Mouse (Mus musculus) hindbrain, embryonic 15.5 days (tissue): ENCODE measurements around the gene Aifm2. TPM values are rescaled to one million over a fixed set of nuclear protein-coding genes. Genes with fewer than 3 reads are reported as not detected.

Experiments used
- ATAC-seq: fragments of 200-750 bp; cut with Nextera tagmentation; 2 replicates; pipeline ENCODE4 v1.8.0; 2017; ENCODE audit warnings: low read depth, moderate number of reproducible peaks, moderate TSS enrichment; ENCODE audit not compliant: low FRiP score
- H3K27ac ChIP-seq: fragments of 300-500 bp; sonication (generic); replicated peaks from 2 replicates; pipeline ENCODE4 v1.5.1; 2015; ENCODE audit warnings: mild to moderate bottlenecking, inconsistent platforms
- H3K27me3 ChIP-seq: fragments of 300-500 bp; sonication (generic); 2 replicates; pipeline ENCODE4 v1.6.1; 2015; ENCODE audit warnings: control low read depth, inconsistent platforms
- H3K36me3 ChIP-seq: fragments of 300-500 bp; sonication (generic); 2 replicates; pipeline ENCODE4 v1.6.1; 2015; ENCODE audit warnings: control low read depth, inconsistent platforms
- H3K4me1 ChIP-seq: fragments of 300-500 bp; sonication (generic); replicated peaks from 2 replicates; pipeline ENCODE4 v1.6.1; 2015; ENCODE audit warnings: control low read depth, inconsistent platforms
- H3K4me2 ChIP-seq: fragments of 300-500 bp; sonication (generic); 2 replicates; pipeline ENCODE4 v1.6.1; 2015; ENCODE audit warnings: moderate library complexity, mild to moderate bottlenecking, inconsistent platforms
- H3K4me3 ChIP-seq: fragments of 300-500 bp; sonication (generic); 2 replicates; pipeline ENCODE4 v1.5.1; 2015; ENCODE audit warnings: mild to moderate bottlenecking, inconsistent platforms
- H3K9ac ChIP-seq: fragments of 300-500 bp; sonication (generic); 2 replicates; pipeline ENCODE4 v1.6.1; 2015; ENCODE audit warnings: inconsistent platforms
- H3K9me3 ChIP-seq: fragments of 300-500 bp; sonication (generic); 2 replicates; pipeline ENCODE4 v1.6.1; 2016; ENCODE audit warnings: control low read depth, inconsistent platforms
- WGBS: fragments of 180-500 bp; shearing (Covaris S2); methylation state at CpG from one replicate; pipeline ENCODE4 v1.1.7; 2015; 5-methylcytosine and 5-hydroxymethylcytosine counted together
- polyA plus RNA-seq: library from polyadenylated mRNA; unstranded; fragments of >200 nt; fragmentation: Nextera tagmentation; extraction: Ambion mirVana; gene quantifications from 2 replicates; pipeline ENCODE4 v1.2.1, GENCODE M21; 2015

Aifm2 gene
- polyA plus RNA-seq, 1 experiment from 2014 or later = 14.2 TPM

- H3K9me3 ChIP-seq = no peaks in the 10 kb centered on the region
- no peak overlapping the region for H3K9ac ChIP-seq
- ATAC-seq = no peak
- no peaks in the 10 kb centered on the region for H3K27me3 ChIP-seq
- H3K4me2 ChIP-seq = no peak overlapping the region
- no peaks in the 10 kb centered on the region for H3K36me3 ChIP-seq
- H3K4me3 ChIP-seq = no peak overlapping the region
- WGBS = 83% methylated on average over 7 of the region's 7 CpGs
- H3K4me1 ChIP-seq = peaks cover 6% of the 10 kb centered on the region; the same call in 1 of the 2 replicates
- no peak overlapping the region for H3K27ac ChIP-seq
Measured at GRCm38 (mm10) chr10:61720331-61720730, 5.3 kb downstream of the Aifm2 start.

GRCm38 (mm10) chr10:61722215-61722614, 7.2 kb downstream of the Aifm2 start:
- H3K4me2 ChIP-seq = no peak overlapping the region
- 88% methylated on average over 3 of the region's 3 CpGs for WGBS
- no peak overlapping the region for H3K9ac ChIP-seq
- H3K4me3 ChIP-seq = no peak overlapping the region
- no peaks in the 10 kb centered on the region for H3K9me3 ChIP-seq
- ATAC-seq = no peak
- H3K4me1 ChIP-seq = no peaks in the 10 kb centered on the region
- no peak overlapping the region for H3K27ac ChIP-seq
- no peaks in the 10 kb centered on the region for H3K27me3 ChIP-seq
- H3K36me3 ChIP-seq = no peaks in the 10 kb centered on the region

- whole genome bisulfite sequencing = 73% methylated on average over 6 of the region's 6 CpGs
- H3K9me3 ChIP-seq = no peaks in the 10 kb centered on the region
Measured at GRCm38 (mm10) chr10:61723271-61723670, 8.2 kb downstream of the Aifm2 start.

GRCm38 (mm10) chr10:61729181-61729580, 14.1 kb downstream of the Aifm2 start:
- no peaks in the 10 kb centered on the region for H3K36me3 ChIP-seq
- no peaks in the 10 kb centered on the region for H3K4me1 ChIP-seq
- H3K9ac ChIP-seq = no peak overlapping the region
- 64% methylated on average over 11 of the region's 11 CpGs for WGBS
- no peak overlapping the region for H3K4me2 ChIP-seq
- no peaks in the 10 kb centered on the region for H3K9me3 ChIP-seq
- no peak; the same call in 1 of the 2 replicates for ATAC-seq
- H3K4me3 ChIP-seq = no peak overlapping the region
- H3K27ac ChIP-seq = no peak overlapping the region
- no peaks in the 10 kb centered on the region for H3K27me3 ChIP-seq

More at GRCm38 (mm10) chr10:61723271-61723670, 8.2 kb downstream of the Aifm2 start:
- Histone ChIP-seq H3K9ac (no peak overlapping the region), H3K4me2 (no peak overlapping the region), H3K27ac (no peak overlapping the region), H3K4me3 (no peak overlapping the region), H3K27me3 (no peaks in the 10 kb centered on the region), H3K4me1 (no peaks in the 10 kb centered on the region), H3K36me3 (no peaks in the 10 kb centered on the region)
- ATAC-seq = no peak

GRCm38 (mm10) chr10:61730171-61730570, 15.1 kb downstream of the Aifm2 start:
- WGBS = 97% methylated on average over 6 of the region's 6 CpGs
- no peak overlapping the region for H3K27ac ChIP-seq
- H3K9me3 ChIP-seq = no peaks in the 10 kb centered on the region
- no peak overlapping the region for H3K9ac ChIP-seq
- no peaks in the 10 kb centered on the region for H3K4me1 ChIP-seq
- H3K4me3 ChIP-seq = no peak overlapping the region
- ATAC-seq = no peak
- no peaks in the 10 kb centered on the region for H3K27me3 ChIP-seq
- H3K4me2 ChIP-seq = no peak overlapping the region
- H3K36me3 ChIP-seq = no peaks in the 10 kb centered on the region

GRCm38 (mm10) chr10:61734377-61734776, 19.3 kb downstream of the Aifm2 start:
- H3K4me3 ChIP-seq = no peak overlapping the region
- no peak overlapping the region for H3K4me2 ChIP-seq
- no peaks in the 10 kb centered on the region for H3K9me3 ChIP-seq
- WGBS = 43% methylated on average over 3 of the region's 3 CpGs
- no peak for ATAC-seq
- no peak overlapping the region for H3K27ac ChIP-seq
- H3K9ac ChIP-seq = no peak overlapping the region
- H3K36me3 ChIP-seq = peaks cover 20% of the 10 kb centered on the region
- no peaks in the 10 kb centered on the region for H3K4me1 ChIP-seq
- H3K27me3 ChIP-seq = no peaks in the 10 kb centered on the region

GRCm38 (mm10) chr10:61736671-61737078, 21.6 kb downstream of the Aifm2 start:
- peaks cover 42% of the 10 kb centered on the region for H3K36me3 ChIP-seq
- 73% methylated on average over 10 of the region's 10 CpGs for WGBS
- no peaks in the 10 kb centered on the region for H3K9me3 ChIP-seq
- H3K9ac ChIP-seq = no peak overlapping the region
- H3K27ac ChIP-seq = peak overlapping the region; percentile 42; the same call in 1 of the 2 replicates
- H3K4me3 ChIP-seq = no peak overlapping the region
- H3K4me1 ChIP-seq = no peaks in the 10 kb centered on the region
- no peak overlapping the region for H3K4me2 ChIP-seq
- peak; percentile 40; the same call in 1 of the 2 replicates for ATAC-seq
- H3K27me3 ChIP-seq = no peaks in the 10 kb centered on the region

GRCm38 (mm10) chr10:61737537-61737936, 22.5 kb downstream of the Aifm2 start:
- H3K27ac ChIP-seq = no peak overlapping the region
- no peaks in the 10 kb centered on the region for H3K27me3 ChIP-seq
- H3K4me3 ChIP-seq = no peak overlapping the region
- no peak overlapping the region for H3K4me2 ChIP-seq
- WGBS = 90% methylated on average over 1 of the region's 1 CpGs
- H3K4me1 ChIP-seq = no peaks in the 10 kb centered on the region
- peaks cover 50% of the 10 kb centered on the region for H3K36me3 ChIP-seq
- H3K9ac ChIP-seq = no peak overlapping the region
- no peak for ATAC-seq
- no peaks in the 10 kb centered on the region for H3K9me3 ChIP-seq

GRCm38 (mm10) chr10:61738126-61738525, 23.1 kb downstream of the Aifm2 start:
- ATAC-seq = no peak
- H3K36me3 ChIP-seq = peaks cover 56% of the 10 kb centered on the region
- H3K4me3 ChIP-seq = no peak overlapping the region

GRCm38 (mm10) chr10:61741306-61741705, 26.2 kb downstream of the Aifm2 start:
- H3K36me3 ChIP-seq = peaks cover 87% of the 10 kb centered on the region
- no peak overlapping the region for H3K9ac ChIP-seq
- no peak for ATAC-seq
- no peaks in the 10 kb centered on the region for H3K9me3 ChIP-seq
- no peak overlapping the region for H3K4me2 ChIP-seq
- no peaks in the 10 kb centered on the region for H3K4me1 ChIP-seq
- 75% methylated on average over 1 of the region's 1 CpGs for WGBS
- no peak overlapping the region for H3K27ac ChIP-seq
- no peak overlapping the region for H3K4me3 ChIP-seq
- no peaks in the 10 kb centered on the region for H3K27me3 ChIP-seq

More at GRCm38 (mm10) chr10:61738126-61738525, 23.1 kb downstream of the Aifm2 start:
- no peaks in the 10 kb centered on the region for H3K4me1 ChIP-seq
- no peaks in the 10 kb centered on the region for H3K27me3 ChIP-seq
- no peaks in the 10 kb centered on the region for H3K9me3 ChIP-seq
- H3K4me2 ChIP-seq = no peak overlapping the region
- WGBS = 90% methylated on average over 4 of the region's 4 CpGs
- no peak overlapping the region for H3K27ac ChIP-seq
- H3K9ac ChIP-seq = no peak overlapping the region

- Histone ChIP-seq H3K27ac (no peak overlapping the region), H3K9ac (no peak overlapping the region), H3K36me3 (peaks cover 93% of the 10 kb centered on the region), H3K4me2 (no peak overlapping the region), H3K4me3 (no peak overlapping the region), H3K27me3 (no peaks in the 10 kb centered on the region), H3K9me3 (no peaks in the 10 kb centered on the region), H3K4me1 (no peaks in the 10 kb centered on the region)
- WGBS = 87% methylated on average over 4 of the region's 4 CpGs
- no peak for ATAC-seq
Measured at GRCm38 (mm10) chr10:61741873-61742272, 26.8 kb downstream of the Aifm2 start.

- Histone ChIP-seq H3K4me1 (no peaks in the 10 kb centered on the region), H3K27ac (no peak overlapping the region), H3K9me3 (no peaks in the 10 kb centered on the region), H3K9ac (no peak overlapping the region), H3K36me3 (peaks cover 95% of the 10 kb centered on the region), H3K27me3 (no peaks in the 10 kb centered on the region), H3K4me2 (no peak overlapping the region), H3K4me3 (no peak overlapping the region)
- no peak for ATAC-seq
- 96% methylated on average over 8 of the region's 8 CpGs for WGBS
Measured at GRCm38 (mm10) chr10:61742336-61742735, 27.3 kb downstream of the Aifm2 start.

- no peak for ATAC-seq
- H3K36me3 ChIP-seq = peaks cover 95% of the 10 kb centered on the region
- no peaks in the 10 kb centered on the region for H3K27me3 ChIP-seq
- H3K9me3 ChIP-seq = no peaks in the 10 kb centered on the region
- no peak overlapping the region for H3K27ac ChIP-seq
- 89% methylated on average over 4 of the region's 4 CpGs for WGBS
- no peak overlapping the region for H3K4me3 ChIP-seq
- H3K9ac ChIP-seq = no peak overlapping the region
- no peak overlapping the region for H3K4me2 ChIP-seq
- no peaks in the 10 kb centered on the region for H3K4me1 ChIP-seq
Measured at GRCm38 (mm10) chr10:61745133-61745532, 30.1 kb downstream of the Aifm2 start.
